Mouse (Mus musculus): ENCODE results near the gene Aqp11. TPM values are rescaled to one million over a fixed set of nuclear protein-coding genes. Genes with fewer than 3 reads are reported as not detected.

Aqp11 gene
- polyA plus RNA-seq, 1 experiment, result 0.54 TPM

DNA sequence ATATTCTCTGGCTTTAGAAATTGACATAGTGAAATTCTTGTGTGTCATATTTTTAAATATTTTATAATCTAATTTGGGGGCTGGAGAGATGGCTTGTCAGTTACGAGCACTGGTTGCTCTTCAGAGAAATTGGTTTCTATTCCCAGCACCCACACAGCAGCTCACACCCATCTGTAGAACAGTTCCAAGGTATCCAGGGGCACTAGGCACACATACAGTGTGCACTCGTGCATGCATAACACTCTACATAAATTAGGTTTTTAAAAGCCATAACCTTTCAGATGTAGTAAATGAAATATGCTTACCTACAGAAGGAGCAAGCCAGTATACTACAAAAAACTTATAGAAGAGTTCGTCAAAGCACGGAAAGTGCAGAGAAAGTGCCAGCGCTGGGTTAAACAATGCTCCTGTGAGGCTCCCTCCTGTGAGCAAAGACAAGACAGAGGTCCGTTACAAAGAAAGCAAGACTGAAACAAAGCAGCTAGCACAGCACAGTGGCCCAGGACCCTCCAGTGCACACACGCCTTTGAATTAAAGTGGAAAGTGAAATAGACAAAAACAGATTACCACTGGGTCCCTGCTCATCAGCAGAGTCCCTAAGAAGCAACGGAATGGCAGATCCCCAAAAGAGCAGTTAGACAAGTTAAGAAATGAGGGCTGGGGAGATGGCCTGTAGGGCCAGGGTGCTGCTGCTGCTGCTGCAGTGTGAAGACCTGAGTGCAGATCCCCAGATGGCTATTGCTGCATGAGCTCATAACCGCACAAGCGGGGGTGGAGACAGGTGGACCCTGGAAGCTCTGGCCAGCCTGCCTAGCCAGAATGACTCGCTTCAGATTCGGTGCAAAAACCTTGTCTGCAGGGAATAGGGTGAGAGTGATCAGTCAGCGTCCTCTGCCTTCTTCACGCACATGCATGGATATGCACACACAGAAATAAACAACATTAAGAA is 9.1 kb downstream of the Aqp11 start:
- H3K4me3 ChIP-seq (replicated peaks), result no peak overlapping the region
- H3K9me3 ChIP-seq, result no peaks in the 10 kb centered on the region
- H3K4me1 ChIP-seq, result peaks cover 18% of the 10 kb centered on the region
- H3K36me3 ChIP-seq (replicated peaks; ENCODE audit: low read length), result peaks cover 31% of the 10 kb centered on the region
- no peaks in the 10 kb centered on the region for H3K27me3 ChIP-seq (replicated peaks)
- no peak for TF ChIP-seq FLI1 (IDR thresholded peaks at IDR 0.05; ENCODE audit: low read length)
- no peak for TF ChIP-seq GATA1 (IDR thresholded peaks at IDR 0.05; ENCODE audit: borderline replicate concordance, low read length)

DNA sequence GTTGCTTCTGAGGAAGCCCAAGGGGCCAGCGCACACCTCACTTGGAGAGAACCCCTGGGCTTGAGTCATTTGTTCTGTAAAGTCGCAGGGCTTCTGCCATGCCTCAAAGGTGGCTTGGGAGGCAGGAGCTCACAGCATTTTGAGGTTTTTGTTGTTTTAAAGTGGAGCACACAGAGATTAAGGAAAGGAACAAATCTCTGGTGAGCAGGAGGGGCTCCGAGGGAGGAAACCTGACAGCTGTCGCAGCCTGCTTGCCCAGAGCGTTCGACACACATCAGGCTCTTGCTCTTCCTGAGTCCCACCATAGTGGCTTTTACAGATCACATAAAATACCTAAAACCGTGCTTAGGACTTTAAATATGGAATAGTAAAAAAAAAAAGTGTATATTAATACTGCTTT is 11.3 kb downstream of the Aqp11 start:
- Histone ChIP-seq H3K36me3 (replicated peaks; ENCODE audit: low read length) (peaks cover 51% of the 10 kb centered on the region), H3K27me3 (replicated peaks) (no peaks in the 10 kb centered on the region), H3K4me1 (peaks cover 12% of the 10 kb centered on the region), H3K9me3 (no peaks in the 10 kb centered on the region), H3K4me3 (replicated peaks) (no peak overlapping the region)
- TF ChIP-seq FLI1 (IDR thresholded peaks at IDR 0.05; ENCODE audit: low read length) (no peak), GATA1 (IDR thresholded peaks at IDR 0.05; ENCODE audit: borderline replicate concordance, low read length) (no peak)

DNA sequence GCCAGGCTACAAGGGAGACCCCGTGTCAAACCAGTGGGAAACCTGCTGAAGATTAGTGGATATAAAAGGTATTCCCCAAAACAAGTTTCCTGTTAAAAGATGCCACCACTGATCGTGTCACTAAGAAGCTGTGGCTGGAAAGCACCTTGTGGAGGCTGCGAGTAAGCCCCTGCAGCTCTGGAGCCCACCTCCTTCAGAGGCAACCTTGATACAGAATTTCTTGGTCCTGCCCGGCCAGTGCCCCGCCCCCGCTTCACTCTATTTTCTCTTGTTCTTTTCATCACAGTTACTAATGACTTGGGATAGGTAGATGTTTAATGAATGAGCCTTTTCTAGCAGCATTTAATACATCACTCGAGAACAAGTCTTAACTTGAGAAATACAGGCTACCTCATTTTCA is 12.0 kb downstream of the Aqp11 start:
- Histone ChIP-seq H3K9me3 (no peaks in the 10 kb centered on the region), H3K4me1 (peaks cover 8% of the 10 kb centered on the region), H3K36me3 (replicated peaks; ENCODE audit: low read length) (peaks cover 54% of the 10 kb centered on the region), H3K4me3 (replicated peaks) (no peak overlapping the region), H3K27me3 (replicated peaks) (no peaks in the 10 kb centered on the region)
- TF ChIP-seq GATA1 (IDR thresholded peaks at IDR 0.05; ENCODE audit: borderline replicate concordance, low read length) (no peak), FLI1 (IDR thresholded peaks at IDR 0.05; ENCODE audit: low read length) (no peak)

DNA sequence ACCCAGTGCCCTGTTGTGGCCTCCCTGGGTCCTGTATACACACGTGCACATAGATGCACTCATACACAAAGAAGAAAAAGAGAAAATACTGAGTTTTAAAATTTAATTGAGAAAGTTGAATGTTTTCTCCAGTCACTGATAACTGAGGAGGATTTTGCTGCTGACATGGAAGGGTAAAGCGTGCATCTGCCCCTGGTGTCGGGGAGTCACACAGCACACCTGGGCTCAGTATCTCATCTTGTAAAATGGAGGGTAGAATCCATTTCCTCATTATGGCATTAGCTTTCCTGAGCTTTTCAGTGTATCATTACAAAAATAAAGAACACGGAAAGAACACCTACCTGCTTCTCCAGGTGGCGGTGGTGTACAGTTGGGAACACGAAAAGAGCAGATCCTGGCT is 12.7 kb downstream of the Aqp11 start:
- H3K4me1 ChIP-seq, result peaks cover 8% of the 10 kb centered on the region

DNA sequence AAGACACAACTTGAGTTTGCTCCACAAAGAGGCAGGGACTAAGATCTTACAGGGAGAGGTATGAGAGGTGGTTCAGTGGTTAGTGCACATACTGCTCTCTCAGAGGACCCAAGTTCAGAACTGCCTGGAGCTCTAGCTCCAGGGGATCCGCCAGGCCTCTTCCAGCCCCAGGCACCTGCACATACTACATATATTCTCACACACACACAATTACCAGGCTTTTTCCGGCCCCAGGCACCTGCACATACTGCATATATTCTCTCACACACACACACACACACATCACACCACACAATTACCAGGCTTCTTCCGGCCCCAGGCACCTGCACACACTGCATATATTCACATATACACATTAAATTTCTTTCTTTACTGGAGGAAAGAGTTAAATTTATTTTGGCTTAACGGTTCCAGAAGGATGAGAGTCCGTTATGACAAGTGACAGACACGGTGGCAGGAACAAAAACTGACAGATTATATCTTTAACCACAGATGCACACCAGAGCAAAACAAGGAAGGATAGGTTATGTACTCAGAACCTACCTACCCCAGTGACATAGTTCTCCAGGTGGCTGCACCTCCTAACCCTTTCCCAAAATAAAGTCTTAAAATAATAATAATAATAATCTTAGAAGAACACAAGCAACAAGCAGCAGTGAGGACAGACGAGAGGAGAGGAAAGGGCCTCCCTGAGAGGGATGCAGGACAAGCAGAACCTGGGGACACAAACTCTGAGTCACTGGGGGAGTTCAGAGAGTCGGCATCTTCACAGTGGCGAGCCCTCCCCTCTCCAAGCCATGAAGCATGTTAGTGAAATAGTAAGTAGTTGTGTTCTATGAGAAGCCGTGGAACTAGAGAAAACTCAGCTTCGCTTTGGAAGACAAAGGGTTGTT is 14.2 kb downstream of the Aqp11 start:
- no peaks in the 10 kb centered on the region for H3K9me3 ChIP-seq
- no peaks in the 10 kb centered on the region; the same call in none of the 2 replicates for H3K4me1 ChIP-seq
- H3K4me3 ChIP-seq (replicated peaks), result no peak overlapping the region
- TF ChIP-seq FLI1 (IDR thresholded peaks at IDR 0.05; ENCODE audit: low read length), result no peak
- no peak for TF ChIP-seq GATA1 (IDR thresholded peaks at IDR 0.05; ENCODE audit: borderline replicate concordance, low read length)
- peaks cover 76% of the 10 kb centered on the region for H3K36me3 ChIP-seq (replicated peaks; ENCODE audit: low read length)
- no peaks in the 10 kb centered on the region for H3K27me3 ChIP-seq (replicated peaks)

More for the DNA sequence above, 12.7 kb downstream of the Aqp11 start:
- no peak for TF ChIP-seq GATA1 (IDR thresholded peaks at IDR 0.05; ENCODE audit: borderline replicate concordance, low read length)
- no peak for TF ChIP-seq FLI1 (IDR thresholded peaks at IDR 0.05; ENCODE audit: low read length)
- no peaks in the 10 kb centered on the region for H3K9me3 ChIP-seq
- no peaks in the 10 kb centered on the region for H3K27me3 ChIP-seq (replicated peaks)
- no peak overlapping the region for H3K4me3 ChIP-seq (replicated peaks)
- H3K36me3 ChIP-seq (replicated peaks; ENCODE audit: low read length), result peaks cover 61% of the 10 kb centered on the region

DNA sequence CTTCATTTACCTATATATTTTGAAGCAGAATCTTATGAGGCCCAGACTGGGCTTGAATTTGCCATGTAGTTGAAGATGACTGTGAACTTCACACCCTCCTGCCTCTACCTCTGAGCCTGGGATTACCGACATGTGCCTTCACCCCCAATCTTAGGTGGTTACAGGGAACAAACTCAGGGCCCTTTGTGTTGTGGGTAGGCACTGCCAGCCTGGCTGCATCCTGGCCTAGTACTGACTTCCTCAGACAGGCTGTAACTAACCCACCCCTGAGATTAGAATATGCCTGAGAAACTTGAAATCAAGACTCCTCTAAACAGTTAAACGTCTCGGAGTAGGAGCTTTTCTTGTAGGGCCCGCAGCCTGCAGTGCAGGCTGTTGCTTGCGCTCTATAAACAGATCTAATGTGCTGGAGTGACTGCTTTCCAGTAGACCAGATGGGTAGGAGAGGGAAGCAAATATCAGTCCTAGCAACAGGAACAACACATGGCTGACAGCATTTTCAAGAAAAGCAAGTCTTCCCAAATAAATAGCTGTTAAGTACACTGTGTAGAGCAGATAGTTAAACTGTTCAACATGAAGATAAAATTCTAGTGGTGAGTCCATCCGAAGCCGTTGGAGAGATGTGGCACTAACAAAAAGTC is 15.7 kb downstream of the Aqp11 start:
- H3K4me3 ChIP-seq (replicated peaks), result no peak overlapping the region
- H3K9me3 ChIP-seq, result no peaks in the 10 kb centered on the region
- no peak for TF ChIP-seq FLI1 (IDR thresholded peaks at IDR 0.05; ENCODE audit: low read length)
- TF ChIP-seq GATA1 (IDR thresholded peaks at IDR 0.05; ENCODE audit: borderline replicate concordance, low read length), result no peak
- H3K36me3 ChIP-seq (replicated peaks; ENCODE audit: low read length), result peaks cover 85% of the 10 kb centered on the region
- H3K4me1 ChIP-seq, result no peaks in the 10 kb centered on the region; the same call in 1 of the 2 replicates
- H3K27me3 ChIP-seq (replicated peaks), result no peaks in the 10 kb centered on the region

DNA sequence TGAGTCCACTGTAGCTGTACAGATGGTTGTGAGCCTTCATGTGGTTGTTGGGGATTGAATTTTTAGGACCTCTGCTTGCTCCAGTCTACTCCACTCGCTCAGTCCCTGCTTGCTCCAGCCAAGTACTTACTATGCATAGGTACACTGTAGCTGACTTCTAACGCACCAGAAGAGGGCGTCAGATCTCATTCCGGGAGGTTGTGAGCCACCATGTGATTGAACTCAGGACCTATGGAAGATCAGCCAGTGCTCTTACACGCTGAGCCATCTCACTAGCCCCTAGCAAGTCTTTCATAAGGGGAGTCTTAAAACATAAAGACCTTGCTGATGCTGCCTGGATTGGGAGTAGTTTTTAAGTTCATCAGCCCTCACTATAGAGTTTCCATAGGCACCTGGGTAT is 18.0 kb downstream of the Aqp11 start:
- H3K4me1 ChIP-seq, result no peaks in the 10 kb centered on the region; the same call in 1 of the 2 replicates
- peaks cover under 1% of the 10 kb centered on the region; the same call in 1 of the 2 replicates for H3K9me3 ChIP-seq
- no peaks in the 10 kb centered on the region for H3K27me3 ChIP-seq (replicated peaks)
- peaks cover 90% of the 10 kb centered on the region for H3K36me3 ChIP-seq (replicated peaks; ENCODE audit: low read length)
- TF ChIP-seq FLI1 (IDR thresholded peaks at IDR 0.05; ENCODE audit: low read length) (no peak), GATA1 (IDR thresholded peaks at IDR 0.05; ENCODE audit: borderline replicate concordance, low read length) (no peak)
- no peak overlapping the region for H3K4me3 ChIP-seq (replicated peaks)

DNA sequence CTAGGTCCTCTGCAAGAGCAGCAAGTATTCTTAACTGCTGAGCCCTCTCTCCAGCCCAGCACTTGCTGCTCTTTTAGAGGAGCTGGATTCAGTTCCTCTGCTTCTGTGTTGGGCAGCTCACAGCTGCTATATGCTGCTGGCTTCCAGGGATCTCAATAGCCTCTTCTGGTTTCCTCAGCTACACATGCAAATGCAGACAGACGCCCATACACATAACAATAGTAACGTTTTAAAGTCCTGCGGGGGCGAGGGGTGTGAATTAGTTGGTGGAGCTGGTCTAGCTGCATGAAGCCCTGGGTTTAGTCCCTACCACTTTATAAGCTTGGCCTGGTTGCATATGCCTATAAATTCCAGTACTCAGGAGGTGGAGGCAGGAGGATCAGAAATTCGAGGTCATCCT is 19.0 kb downstream of the Aqp11 start:
- no peaks in the 10 kb centered on the region for H3K27me3 ChIP-seq (replicated peaks)
- TF ChIP-seq FLI1 (IDR thresholded peaks at IDR 0.05; ENCODE audit: low read length), result no peak
- TF ChIP-seq GATA1 (IDR thresholded peaks at IDR 0.05; ENCODE audit: borderline replicate concordance, low read length), result no peak
- peaks cover 92% of the 10 kb centered on the region for H3K36me3 ChIP-seq (replicated peaks; ENCODE audit: low read length)
- H3K9me3 ChIP-seq, result peaks cover 6% of the 10 kb centered on the region; the same call in 1 of the 2 replicates
- H3K4me1 ChIP-seq, result no peaks in the 10 kb centered on the region; the same call in 1 of the 2 replicates
- no peak overlapping the region for H3K4me3 ChIP-seq (replicated peaks)

DNA sequence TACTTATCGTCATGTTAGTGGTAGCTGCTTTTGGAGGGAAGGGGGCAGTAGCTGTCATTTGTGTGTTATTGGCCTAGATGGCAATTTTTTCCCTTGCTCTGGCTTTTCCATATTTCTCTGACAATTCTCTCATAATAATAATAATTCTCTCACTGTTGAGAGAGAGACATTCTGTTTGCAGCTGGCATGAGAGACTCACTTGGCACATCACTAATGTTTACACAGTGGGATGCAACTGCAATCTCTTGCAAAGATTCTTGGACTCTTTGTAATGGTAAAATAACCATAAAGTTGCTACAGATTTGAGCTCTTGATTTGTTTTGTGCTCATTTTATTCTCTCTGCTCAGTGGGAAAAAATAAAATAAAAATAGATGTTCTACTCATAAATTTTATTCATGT is 20.8 kb downstream of the Aqp11 start:
- Histone ChIP-seq H3K4me1 (peaks cover 8% of the 10 kb centered on the region), H3K9me3 (peaks cover 6% of the 10 kb centered on the region; the same call in 1 of the 2 replicates), H3K27me3 (replicated peaks) (no peaks in the 10 kb centered on the region), H3K36me3 (replicated peaks; ENCODE audit: low read length) (peaks cover 93% of the 10 kb centered on the region), H3K4me3 (replicated peaks) (no peak overlapping the region)
- no peak for TF ChIP-seq FLI1 (IDR thresholded peaks at IDR 0.05; ENCODE audit: low read length)
- no peak for TF ChIP-seq GATA1 (IDR thresholded peaks at IDR 0.05; ENCODE audit: borderline replicate concordance, low read length)
